Mouse (Mus musculus) megakaryocyte, adult 5-6 weeks (primary cell): ENCODE measurements at regions not wholly inside any gene's neighbourhood (a gene's known extent, or its start where the extent isn't known, plus 50 kb on each side); places are given as distances from the start of the nearest gene placed in this dataset.
A peak's percentile ranks its signal among the peaks of the same experiment; 100 is the strongest.

Experiments used
- ATAC-seq: 2 replicates; pipeline ENCODE4 v1.8.0; 2016; ENCODE audit warnings: mild to moderate bottlenecking, inconsistent platforms; ENCODE audit not compliant: poor library complexity, severe bottlenecking

DNA sequence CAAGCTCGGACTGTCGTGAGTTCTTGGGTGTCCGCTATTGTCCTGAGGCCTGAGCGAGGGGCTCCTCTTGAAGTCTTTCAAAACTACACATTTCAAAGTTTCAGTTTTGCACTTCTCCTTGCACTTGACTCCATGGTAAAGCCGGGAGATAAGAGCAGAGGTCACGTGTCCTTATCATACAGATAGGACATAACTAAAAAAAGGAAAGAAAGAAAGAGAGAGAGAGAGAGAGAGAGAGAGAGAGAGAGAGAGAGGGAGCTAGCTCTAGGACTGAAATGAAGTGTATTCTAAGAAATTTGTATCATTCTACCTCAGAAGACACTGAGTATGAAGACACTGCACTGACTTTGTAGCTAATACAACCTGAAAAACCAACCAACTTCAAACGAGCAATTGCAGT is 114.8 kb upstream of the Spred2 start:
- ATAC-seq, result no peak

DNA sequence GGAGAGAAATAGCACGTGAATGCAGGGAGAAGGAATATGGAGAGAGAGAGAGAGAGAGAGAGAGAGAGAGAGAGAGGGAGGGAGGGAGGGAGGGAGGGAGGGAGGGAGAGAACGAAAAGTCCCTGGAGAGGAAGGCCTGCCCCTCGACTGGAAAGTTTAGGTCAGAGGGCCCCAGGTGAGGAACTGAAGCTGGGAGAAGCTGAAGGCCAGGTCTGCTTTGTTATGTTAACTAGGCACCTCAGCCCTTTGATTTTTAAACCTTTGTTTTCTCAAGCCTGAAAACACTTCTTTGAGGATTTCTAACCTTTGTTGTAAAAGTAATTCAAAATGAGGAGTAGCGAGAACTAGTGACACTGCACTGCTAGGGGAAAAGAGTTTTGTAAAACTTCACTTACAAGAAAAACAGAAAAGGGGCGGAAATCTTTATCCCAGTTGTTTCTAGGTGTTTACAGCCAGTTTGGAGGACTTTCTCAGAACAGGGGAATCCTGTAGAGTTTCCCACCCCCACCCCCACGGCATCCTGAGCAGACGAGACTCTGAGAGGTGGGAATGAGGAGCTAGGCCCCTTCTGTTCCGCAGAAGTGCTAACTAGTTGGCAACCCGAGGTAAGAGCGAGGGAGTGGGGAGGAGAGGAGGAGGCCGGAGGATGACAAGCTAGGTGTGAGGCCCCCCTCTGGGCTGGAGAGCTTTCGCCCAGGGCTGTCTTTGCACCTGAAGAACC is 112.7 kb upstream of the Spred2 start:
- no peak for ATAC-seq

DNA sequence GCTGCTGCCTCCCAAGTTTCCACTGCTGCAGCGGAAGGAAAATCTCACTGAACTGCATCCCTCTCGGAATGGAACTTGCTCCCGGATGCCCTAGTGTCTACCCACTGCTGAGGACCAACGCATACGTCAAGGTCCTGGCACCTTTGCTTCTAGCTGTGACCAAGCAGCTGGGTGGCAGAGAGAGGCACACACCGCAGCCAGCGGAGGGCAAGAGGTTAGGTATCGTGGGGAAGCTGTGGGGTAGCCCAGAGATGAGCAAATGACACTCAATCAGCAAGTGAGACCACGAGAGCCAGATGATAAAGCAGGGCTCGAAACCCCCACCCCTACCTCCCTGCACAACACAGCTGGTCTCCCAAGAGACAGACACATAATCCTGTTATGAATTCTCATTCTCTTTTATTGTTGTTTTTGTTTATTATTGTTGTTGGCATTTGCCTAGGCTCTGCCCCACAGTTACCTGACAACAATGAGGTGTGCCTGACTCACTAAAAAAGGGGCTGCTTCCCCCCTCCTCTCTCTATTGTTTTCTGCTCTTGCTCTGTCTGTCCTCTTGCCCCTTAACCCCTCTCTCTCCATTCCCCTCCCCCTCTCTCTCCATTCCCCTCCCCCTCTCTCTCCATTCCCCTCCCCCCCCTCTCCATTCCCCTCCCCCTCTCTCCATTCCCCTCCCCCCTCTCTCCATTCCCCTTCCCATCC is 112.0 kb upstream of the Spred2 start:
- no peak for ATAC-seq

DNA sequence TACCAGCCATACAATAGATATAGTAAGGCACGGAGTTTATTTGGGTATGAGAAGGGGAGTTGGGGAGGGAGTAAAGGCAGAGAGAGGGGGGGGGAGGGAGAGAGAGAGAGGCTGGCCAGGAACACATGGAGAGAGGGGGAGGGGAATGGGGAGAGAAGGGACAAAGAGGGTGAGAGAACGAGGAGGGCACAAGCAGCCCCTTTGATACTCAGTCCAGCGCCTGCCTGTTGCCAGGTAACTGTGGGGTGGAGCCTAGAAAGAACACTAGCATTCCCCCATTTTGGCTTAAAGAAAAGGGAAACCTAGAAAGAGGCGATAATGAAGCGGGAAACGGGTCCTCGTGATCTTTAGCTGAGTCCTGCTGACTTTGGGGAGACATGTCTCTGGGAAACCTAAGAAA is 110.6 kb upstream of the Spred2 start:
- no peak for ATAC-seq

DNA sequence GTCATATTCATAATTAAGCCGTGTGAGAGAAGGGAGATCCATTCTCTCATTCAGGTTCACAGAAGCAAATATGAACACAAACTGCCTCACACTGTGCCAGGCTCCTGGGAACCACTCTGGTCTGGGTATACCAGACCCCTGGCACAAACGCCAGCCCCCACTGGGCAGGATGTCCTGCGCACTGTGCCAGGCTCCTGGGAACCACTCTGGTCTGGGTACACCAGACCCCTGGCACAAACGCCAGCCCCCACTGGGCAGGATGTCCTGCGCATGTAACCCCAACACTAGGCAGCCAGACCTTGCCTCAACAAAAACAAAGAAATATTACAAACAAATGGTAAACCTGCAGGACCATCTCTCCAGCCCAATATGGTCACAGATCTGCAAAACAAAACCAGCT is 101.2 kb upstream of the Spred2 start:
- no peak for ATAC-seq

DNA sequence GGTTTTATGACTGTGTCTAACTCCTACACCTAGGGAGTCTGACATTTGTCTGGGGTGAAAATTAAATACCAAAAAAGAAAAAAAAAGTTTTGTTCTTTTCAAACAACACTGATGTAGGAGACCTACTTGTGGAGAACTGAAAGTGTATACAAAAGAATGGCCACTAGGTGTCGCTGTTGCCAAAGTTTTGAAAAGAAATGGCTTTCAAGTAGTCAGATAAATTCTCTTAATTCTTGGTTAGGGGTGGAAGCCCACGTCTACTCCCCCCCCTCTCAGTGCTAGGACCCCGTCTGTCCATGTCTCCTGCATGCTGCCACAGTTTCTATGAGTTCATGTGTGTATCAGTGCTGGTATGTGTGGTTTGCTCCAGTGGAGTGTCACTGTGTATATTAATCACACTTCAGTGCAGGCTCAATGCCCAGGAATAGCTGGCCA is 100.7 kb upstream of the Spred2 start:
- peak; percentile 64 for ATAC-seq

DNA sequence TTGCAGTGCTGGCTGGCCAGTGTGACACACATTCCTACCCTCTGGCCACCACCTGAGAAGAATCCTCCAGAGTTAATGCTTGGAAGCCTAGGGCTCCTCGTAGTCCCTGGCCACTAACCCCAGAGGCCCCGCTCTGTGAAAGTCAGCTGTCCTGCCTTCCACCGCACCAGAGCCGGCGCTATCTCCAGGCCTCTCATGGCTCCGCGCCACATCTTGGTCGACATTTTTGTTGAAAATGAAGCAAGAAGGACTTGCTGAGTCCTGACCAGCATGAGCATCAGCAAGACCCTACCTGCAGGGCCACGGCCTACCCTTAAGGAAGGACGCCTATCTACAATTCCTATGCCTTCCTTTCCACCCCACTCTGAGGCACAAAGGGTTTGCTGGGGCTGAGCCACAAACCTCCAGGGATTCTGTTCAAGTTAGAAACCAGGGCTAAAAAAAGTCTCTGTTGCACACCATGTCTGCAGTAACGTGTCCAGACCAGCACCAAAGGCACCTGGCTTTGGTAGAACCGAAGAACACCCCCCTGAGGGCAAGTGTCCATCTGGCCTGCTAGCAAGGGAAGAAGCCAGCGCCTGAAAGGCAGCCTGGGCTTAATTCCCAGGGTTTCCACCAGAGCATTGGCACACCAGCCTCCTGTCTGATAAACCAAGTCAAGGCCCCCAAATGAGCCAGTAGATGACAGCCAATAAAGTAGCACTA is 97.5 kb upstream of the Spred2 start:
- ATAC-seq, result no peak

DNA sequence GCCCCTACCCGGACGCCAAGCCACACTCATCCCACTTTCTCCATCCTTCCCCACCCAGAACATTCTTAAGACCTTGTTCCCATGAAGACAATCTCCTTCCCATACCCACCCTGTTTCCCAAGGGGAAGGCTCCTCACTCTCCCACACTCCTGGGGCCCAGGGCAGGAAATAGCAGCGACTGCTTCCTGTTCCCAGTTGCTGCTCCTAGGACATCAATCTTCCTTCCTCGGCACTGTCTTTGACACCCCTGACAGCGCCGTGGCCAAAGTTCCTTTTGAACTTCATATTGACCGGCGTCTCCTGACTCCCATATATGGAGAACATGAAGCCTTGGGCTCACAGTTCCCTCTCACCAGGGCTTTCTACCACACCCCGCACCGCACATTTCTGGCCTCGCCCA is 96.2 kb upstream of the Spred2 start:
- ATAC-seq, result no peak

DNA sequence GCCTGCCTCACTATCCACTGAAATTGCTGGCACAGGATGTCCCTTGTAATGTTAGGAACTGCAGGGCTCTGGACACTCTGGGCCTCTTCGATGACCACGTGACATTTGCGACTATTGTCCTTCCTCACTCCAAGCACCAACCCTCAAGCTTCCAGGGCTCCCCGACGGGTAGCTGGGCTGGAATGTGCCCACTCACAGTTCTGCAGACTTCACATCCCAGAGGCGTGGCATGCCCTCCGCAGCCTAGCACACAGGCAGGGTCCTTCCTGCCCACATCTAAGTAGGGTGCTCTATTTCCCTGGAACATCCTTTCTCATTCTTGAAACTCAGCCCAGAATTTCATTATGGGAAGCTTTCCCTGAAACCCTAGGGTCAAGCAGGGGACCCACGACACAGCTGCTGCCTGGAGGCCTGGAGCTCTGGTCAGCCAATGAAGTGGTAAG is 95.2 kb upstream of the Spred2 start:
- no peak for ATAC-seq

DNA sequence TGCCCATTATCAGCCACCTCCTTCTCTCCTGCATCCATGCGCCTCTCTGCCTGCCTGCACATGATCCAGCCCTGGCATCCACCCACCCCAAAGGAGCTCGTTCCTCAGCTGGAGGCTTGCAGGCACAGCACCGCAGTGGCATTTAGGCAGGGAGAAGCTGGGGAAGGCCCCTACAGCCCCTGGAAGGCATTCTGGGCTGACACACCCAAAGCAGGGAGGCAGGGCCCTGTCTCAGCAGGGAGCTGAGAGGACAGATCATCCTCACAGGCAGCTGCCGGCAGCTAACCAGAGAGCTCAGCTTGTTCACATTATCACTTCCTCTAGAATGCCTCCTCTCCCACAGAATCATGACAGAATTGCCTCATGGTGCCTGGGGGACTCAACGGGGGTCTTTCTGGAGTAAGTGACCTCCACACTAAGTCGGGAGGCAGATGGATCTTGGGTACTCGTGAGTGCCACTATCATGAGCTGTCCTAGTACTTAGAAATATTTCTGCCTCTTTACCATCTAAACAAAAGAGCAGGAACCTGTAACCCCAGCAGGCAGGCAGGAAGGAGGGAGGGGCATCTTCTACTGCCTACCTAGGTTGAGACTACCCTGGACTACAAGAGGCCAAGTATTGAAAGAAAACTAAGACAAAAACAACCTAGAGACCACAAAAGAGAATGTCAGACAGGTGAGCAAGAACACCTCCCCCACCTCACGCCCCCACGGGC is 94.5 kb upstream of the Spred2 start:
- ATAC-seq, result no peak

DNA sequence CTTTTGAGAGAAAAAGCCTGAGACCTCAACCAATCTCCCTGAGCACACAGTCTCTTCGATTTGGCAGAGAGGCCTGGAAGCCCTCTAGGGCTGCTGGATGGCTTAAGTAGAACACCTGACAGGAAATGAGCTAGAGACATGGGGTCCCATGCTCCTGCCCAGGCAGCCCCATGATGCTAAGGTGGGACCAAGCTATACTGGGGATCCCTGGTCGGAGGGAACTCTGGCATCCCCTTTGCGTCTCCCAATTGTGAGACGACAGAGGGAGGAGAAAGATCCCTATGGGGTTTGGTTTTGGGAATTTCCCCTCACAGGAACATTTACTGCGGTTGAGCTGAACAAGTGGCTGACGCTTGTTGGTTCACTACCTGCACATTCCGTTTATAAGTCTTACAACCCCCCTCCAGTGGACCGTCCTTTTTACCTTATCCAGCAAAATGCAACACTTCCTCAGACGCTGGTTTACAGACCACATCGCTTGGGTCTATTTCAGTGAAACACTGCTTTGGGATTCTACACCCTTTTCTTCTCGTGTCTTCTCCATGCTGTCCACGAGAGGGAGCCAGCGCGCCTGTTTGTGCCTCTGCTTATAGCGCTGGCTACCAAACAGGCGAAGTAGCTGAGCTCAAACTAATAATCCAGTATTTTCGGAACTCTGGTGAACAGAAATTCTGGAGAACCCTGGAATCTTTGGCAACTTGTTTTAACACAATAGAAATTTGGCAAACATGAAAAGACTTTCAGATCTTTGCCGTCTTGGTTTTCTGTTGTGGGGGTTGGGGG is 93.7 kb upstream of the Spred2 start:
- ATAC-seq, result peak; percentile 90

DNA sequence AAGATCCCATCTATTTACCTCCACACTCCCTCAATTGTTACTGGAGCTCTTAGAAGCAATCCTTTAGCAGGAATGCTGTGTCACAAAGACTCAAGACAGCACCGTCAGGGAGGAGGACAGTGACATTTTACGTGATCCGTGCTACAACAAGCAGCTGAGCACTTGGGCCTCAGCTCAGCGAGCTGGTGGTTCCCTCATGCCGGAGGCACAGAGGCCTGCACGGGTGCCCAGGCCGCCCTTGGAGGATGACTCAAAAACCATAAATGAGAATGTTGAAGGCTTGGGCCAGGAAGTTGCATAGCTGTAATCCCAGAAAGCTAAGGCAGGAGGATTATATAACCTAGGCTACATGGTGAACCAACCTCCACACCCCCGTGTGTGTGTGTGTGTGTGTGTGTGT is 89.6 kb upstream of the Spred2 start:
- no peak for ATAC-seq

DNA sequence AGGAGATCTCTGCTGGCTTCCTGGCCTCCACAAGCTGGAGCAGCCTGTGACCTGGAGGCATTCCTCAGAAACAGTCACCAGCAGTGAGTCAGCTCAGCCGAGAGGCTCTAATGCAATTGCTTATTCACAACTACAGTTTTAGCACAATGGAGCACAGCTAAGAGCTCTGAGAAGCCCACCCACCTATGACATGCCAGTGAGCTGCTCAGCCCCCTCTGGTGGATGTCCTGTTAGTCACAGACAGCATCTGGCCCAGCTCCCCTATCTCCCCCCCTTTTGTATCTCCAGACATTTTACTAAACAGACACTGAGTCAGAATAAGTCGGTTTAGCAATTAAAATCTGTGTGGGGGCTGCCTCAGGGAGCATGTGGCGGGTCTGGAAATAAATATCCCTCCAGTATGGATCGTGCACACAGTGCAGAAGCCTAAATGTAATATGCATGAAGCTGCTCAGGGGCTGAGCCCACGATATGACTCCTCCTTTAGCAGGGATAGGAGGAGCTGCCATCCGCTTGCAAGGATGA is 88.9 kb upstream of the Spred2 start:
- no peak for ATAC-seq

DNA sequence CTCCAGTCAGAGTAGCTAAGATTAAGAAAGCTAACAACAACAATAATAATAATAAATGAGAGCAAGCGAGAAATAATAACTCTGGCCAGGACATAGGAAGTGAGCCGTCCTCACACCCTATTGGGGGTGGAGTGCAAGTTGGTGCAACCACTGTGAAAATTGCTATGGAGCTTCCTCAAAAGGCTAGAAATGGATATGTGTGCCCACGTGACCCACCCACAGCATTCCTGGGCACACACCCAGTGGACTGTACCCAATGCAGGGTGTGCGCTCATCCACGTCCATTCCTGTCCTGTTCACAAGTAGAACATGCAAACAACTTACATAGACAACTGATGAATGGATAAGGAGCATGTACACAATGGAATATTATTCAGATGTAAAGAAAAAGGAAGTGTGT is 85.2 kb upstream of the Spred2 start:
- peak; percentile 64 for ATAC-seq

DNA sequence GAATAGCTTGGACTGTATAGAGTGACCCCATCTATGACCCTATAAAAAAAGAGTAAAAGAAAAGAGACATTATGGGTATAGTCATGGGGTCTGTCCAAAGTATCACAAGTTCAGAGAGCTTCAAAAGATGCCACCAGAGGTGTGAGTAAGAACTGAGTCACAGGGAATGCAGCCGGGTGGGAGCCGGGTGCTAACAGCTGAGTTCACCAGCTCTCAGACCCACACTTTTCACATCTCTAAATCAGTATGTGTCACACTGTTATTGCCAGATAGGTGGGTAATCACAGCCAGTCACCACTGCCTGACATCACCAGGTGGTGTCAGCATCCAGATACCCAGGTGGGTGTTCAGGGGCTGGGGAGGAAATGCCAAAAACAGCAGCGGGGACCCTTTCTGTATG is 81.1 kb upstream of the Spred2 start:
- no peak for ATAC-seq

DNA sequence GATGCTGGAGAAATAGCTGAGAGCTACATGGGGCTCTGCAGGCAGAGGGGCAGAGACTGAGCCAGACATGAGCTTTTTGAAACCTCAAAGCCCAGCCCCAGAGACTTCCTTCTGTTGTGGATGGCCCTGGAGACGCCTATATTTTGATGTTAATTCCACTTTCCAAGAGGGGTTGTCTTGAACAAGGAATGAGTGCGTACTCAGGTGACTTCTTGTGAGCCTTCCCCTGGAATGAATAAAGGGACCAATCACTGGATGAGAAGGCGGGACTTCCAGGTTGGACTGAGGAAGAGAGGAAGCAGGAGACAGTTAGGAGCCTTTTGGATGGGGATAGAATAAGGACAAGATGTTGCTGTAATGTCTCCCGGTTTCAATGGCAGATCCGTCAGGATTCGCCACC is 76.3 kb upstream of the Spred2 start:
- no peak for ATAC-seq

DNA sequence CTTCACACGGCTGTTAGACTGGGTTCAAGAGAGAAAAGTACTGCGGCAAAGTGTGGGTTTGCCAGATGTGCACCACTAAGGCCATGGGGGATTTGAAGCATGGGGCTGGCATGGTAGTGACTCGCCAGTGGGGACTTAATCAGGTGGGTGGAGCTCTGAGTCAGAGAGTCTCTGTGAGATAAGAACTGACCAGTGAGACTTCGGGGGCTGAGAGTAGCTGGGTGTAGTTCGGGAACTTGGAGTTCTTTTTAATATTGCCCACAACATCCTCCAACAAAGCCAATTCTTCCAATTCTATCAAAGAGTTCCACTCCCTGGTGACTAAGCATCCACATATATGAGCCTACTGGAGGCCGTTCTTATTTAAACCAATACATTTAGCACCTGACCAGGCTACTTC is 75.8 kb upstream of the Spred2 start:
- ATAC-seq, result no peak

DNA sequence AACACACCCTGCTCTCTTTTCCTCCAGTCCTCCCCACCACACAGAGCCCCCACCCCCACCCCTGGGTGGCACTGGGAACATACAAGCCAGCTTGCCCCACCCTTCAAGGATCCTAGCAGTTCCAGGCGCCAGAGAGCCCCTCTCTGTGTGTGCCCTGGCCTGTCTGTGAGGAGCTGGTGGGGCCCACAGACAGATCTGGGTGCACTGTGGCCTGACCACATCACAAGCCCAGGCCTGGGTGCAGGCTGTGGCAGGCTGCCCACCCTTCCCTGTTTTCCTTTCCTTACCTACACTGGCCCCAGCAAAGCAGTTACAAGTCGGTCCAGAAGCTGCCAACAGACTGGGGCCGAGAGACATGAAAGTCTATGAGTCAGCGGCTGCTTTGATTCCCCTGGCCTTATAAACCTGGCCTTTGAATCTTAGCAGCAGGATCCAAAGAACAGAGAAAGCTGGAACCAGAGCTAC is 74.8 kb upstream of the Spred2 start:
- no peak for ATAC-seq

DNA sequence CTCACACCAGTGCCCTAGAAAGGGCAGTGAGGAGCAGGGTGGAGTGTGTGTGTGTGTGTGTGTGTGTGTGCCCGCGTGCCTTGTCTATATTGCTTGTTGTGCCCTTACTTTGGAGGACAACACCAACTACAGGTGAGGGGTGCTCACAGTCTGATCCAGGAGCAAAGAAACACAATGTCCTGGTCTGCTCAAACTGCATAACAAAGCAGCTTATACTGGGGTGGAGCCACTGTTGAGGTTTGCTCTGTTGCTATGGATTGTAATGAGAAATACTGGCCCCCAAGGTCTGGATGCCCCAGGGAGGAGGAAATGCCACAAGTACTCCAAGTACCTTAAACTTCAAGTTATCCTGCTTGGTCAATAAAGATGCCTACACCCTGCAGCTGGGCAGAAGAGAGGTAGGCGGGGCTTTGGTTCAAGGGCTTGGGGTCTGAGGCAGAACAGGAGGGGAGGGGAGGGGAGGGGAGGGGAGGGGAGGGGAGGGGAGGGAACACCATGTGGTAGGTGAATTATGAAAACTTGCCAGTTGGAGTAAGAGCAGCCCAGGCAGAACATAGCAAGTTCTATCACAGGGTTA is 74.2 kb upstream of the Spred2 start:
- ATAC-seq, result no peak
